Mouse (Mus musculus) embryonic fibroblast, embryonic 13.5 days (primary cell): Measurements from ENCODE around the gene Ptpn4. TPM values are rescaled to one million over a fixed set of nuclear protein-coding genes. Genes with fewer than 3 reads are reported as not detected.

Experiments
- H3K27ac ChIP-seq: 2 replicates; pipeline ENCODE4 v1.5.1; 2012; ENCODE audit warnings: low read length, control low read depth, inconsistent platforms; ENCODE audit not compliant: insufficient read depth
- H3K4me1 ChIP-seq: 2 replicates; pipeline ENCODE4 v1.6.1; 2011; ENCODE audit warnings: low read length; ENCODE audit not compliant: control insufficient read depth, insufficient read depth
- H3K4me3 ChIP-seq: 2 replicates; pipeline ENCODE4 v1.5.1; 2011; ENCODE audit warnings: mild to moderate bottlenecking, control low read depth, low read length; ENCODE audit not compliant: insufficient read depth
- CTCF ChIP-seq: IDR thresholded peaks from 2 replicates; pipeline ENCODE4 v1.5.1; 2011; ENCODE audit warnings: mild to moderate bottlenecking, control low read depth, low read length, moderate library complexity, borderline replicate concordance; ENCODE audit not compliant: insufficient read depth
- POLR2A ChIP-seq: IDR thresholded peaks from 2 replicates; pipeline ENCODE4 v1.6.1; 2011; ENCODE audit warnings: low read depth, mild to moderate bottlenecking, control low read depth, low read length, moderate library complexity
- polyA plus RNA-seq: library from polyadenylated mRNA; stranded (reverse); fragments of >200 nt; gene quantifications from 2 replicates; pipeline ENCODE4 v1.2.4, GENCODE M21; 2011; ENCODE audit warnings: low read depth; ENCODE audit not compliant: missing spikeins, insufficient read length

Ptpn4 gene
- polyA plus RNA-seq, 1 experiment, result 7.3 TPM

DNA sequence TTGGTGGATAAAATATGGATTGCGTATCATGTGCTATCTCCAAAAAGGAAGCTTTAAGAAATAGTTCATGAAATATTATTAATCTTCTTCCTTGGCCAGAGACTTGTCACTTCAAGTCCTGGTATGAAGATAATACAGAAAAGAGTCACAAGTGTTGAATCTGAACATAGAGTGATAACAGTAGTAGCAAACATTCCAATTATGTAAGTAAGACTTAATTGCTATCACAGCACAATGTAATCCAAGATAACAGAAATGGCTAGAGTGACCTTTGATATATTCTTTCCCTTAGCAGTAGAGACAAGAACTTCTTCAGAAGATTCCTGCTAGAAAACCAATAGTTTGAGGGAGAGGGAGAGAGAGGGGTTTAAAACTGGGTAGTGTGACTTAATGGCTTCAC lies 140.6 kb downstream of the Ptpn4 start:
- Histone ChIP-seq H3K4me1 (no peaks in the 10 kb centered on the region), H3K27ac (no peak overlapping the region), H3K4me3 (no peak overlapping the region)
- TF ChIP-seq POLR2A (no peak), CTCF (no peak)

DNA sequence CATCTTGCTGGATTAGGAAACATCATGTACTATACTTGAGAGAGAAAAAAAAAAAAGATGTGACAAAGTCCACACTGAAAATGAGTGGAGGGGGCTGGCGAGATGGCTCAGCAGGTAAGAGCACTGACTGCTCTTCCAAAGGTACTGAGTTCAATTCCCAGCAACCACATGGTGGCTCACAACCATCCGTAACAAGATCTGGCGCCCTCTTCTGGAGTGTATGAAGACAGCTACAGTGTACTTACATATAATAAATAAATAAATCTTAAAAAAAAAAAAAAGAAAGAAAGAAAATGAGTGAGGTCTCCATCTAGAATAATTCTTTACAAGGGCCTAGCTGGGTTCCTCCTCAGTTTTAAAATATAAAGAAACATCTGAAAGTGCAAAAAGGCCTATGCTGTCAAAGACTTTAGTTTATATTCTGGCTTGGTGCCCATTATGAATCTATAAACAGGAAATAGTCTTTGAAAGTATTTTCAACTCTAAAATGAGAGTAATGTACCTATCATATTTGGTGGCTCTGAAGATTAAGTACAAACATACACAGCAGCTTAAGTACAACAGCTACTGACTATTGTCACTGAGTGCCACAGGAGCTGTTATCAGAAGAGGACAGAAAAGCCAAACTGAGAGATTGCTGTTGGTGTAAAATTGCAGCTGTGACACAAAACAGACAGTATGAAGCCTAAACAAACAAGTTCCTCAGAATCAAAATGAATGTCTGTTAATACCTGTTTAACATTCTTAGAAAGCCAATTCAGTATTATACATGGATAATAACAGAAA lies 151.4 kb downstream of the Ptpn4 start:
- TF ChIP-seq CTCF, result no peak
- TF ChIP-seq POLR2A, result no peak
- no peaks in the 10 kb centered on the region for H3K4me1 ChIP-seq
- no peak overlapping the region for H3K27ac ChIP-seq
- H3K4me3 ChIP-seq, result no peak overlapping the region

DNA sequence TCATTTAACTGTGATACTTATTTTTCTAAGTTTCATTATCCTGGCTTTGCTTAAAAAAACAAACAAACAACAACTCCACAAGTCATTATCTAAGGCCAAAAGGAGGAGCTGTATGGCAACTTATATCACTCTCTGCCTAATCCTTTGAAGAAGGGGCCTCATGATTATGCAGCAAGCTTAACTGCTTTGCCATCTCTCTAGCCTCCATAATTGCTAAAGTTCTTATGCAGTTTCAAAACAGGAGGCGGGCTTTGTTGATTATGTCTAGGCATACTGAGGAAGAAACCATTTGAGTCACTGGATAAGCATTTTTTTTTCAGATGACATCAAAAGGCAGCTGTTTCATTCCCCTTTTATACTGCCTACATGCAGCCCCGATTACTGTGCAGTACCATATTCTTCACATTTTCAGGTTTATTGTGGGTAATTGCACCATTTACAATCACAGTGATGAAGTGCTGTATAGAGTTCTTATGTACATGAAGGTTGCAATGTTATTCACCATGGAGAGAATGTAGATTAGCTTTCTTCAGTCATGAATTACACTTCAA lies 155.7 kb downstream of the Ptpn4 start:
- Histone ChIP-seq H3K4me1 (no peaks in the 10 kb centered on the region), H3K27ac (no peak overlapping the region), H3K4me3 (no peak overlapping the region)
- TF ChIP-seq POLR2A (no peak), CTCF (no peak)

DNA sequence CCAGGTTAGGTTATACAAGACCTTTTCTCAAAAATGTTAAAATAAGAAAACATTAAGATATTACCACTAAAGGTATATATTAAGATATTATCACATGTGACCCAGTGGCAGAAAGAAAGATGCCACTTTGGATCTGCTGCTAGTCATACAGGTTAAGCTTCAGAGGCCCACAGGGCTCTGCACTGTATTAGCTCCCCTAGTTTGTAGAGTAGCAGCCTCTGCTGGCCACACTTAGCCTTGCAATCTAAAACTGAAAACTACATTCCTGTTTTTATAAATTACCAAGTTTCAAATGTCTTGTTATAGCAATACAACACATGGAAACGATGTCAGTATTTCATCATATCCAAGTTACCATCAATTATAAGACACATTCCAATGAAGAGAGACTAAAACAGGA lies 162.4 kb downstream of the Ptpn4 start:
- Histone ChIP-seq H3K4me1 (no peaks in the 10 kb centered on the region), H3K27ac (no peak overlapping the region), H3K4me3 (no peak overlapping the region)
- TF ChIP-seq POLR2A (no peak), CTCF (no peak)

DNA sequence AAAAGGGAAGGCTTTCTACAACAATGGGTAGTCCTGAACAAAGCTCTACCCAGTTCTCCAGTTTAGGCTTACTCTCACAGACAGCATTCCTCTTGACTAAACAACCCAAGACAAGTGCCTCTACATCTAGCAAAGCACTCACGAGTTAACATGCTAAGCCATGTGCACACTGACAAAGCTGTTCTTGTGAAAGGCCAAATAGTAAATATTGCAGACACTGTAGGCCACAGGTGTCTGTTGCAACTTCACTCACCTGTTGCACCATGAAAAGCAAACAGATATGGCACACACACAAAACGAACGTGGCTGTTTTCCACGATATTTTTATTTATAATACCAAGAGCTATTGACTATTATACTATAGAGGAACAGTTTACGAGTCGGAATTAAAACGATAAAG lies 170.5 kb downstream of the Ptpn4 start:
- TF ChIP-seq CTCF (no peak), POLR2A (no peak)
- Histone ChIP-seq H3K4me3 (no peak overlapping the region), H3K4me1 (no peaks in the 10 kb centered on the region), H3K27ac (no peak overlapping the region)

DNA sequence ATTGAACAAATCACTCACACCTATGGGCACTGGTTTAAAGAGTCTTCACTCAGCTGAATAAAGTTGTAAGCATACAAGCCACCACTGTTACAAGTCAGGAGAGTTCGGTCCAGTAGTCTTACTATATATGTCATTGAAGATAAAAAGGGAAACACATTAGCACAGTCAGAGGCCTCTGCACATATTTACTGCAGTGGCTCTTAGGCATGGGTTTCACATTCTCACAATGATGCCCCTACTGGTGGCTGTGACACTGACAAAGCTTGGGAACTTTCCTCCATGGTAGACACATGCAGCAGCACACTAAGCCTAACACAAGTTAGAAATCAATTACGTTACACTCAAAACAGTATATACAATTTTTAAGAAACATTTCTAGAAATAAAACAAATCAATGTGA lies 183.1 kb downstream of the Ptpn4 start:
- H3K4me3 ChIP-seq, result no peak overlapping the region
- H3K4me1 ChIP-seq, result no peaks in the 10 kb centered on the region
- TF ChIP-seq POLR2A (no peak), CTCF (no peak)
- no peak overlapping the region for H3K27ac ChIP-seq

DNA sequence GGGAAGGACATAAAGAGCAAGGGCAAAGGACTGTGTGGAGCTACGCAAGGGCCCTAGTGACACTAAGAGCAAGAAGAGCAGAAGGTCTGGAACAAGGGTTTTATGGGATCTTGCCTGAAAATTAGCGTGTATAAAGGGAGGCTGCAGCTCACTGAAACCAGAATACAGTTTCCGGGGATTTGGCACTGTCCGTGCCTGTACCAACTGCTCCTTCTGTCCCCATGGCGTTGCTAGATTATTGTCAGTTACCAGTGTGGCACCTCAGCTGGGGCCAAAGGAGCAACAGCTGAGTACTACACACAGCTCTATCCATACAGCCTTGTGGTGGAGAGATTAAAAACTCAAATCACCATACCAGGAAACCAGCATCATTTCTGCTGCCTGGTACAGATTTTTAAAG lies 187.0 kb downstream of the Ptpn4 start:
- no peak for TF ChIP-seq POLR2A
- TF ChIP-seq CTCF, result no peak
- no peaks in the 10 kb centered on the region for H3K4me1 ChIP-seq
- H3K4me3 ChIP-seq, result no peak overlapping the region
- H3K27ac ChIP-seq, result no peak overlapping the region

DNA sequence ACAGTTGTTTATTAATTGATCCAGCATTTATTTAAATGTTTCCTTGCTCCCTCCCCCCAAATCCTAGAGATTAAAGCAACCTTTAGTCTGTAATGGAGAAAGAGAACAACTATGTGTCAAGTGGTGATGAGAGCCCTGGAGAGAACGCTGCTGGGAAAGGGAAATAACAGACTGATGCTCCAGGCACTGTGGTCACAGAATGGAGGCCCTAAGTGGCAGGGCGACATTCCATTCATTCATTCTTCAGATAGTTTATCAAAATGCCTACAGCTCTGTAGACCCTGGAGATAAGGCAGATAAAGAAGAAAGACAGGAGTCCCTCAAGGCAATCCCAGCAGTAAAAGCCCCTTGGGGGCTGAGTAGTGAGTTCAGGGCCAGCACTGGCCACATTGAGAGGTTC lies 187.8 kb downstream of the Ptpn4 start:
- H3K4me1 ChIP-seq, result no peaks in the 10 kb centered on the region
- no peak overlapping the region for H3K4me3 ChIP-seq
- no peak for TF ChIP-seq POLR2A
- no peak for TF ChIP-seq CTCF
- no peak overlapping the region for H3K27ac ChIP-seq

DNA sequence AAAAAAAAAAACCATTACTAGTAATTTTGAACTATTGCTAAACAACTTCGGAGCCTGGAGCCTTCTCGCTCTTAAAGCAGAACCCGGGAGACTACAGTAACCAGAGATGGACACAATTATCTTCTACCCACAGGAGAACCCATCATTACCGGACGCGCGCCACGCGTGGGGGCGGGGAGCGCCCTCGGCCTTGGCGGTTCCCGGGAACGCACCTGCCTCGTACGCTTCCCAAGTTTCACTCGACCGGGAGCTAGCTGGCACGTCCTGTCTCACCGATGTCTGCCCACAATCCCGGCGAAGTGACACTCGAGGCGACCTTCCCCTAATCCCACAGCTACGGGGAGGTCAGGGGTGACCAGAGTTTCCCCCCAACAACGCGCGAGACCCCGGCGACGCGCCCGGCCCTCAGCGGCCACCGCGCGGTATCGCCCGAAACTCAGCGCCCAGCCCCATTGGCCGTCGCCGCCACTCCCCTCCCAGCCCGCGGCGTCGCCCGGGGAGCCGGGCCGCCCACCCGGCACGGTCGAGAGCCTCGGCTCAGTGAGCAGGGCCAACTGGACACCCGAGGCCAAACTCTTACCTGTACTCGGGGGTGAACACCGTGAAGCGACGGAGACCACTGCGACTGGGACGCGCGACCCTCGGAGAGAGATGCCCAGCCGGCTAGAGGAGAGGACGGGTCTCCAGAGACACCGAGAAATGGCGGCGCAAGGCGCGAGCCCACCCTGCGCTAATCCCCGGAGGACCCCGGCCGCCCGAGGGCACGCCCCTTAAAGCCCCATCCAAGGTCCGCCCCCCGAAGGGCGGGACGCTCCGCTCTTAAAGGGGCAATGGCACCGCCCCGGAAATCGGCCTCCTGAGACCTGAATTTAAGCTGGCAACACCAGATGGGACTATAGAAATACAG lies 189.0 kb downstream of the Ptpn4 start, which contains the start of gene Epb41l5:
Gene Epb41l5, minus strand, starts transcription at position 796 of the 907 bp plus-strand sequence.
- TF ChIP-seq POLR2A (peak; percentile 23; the same call in 1 of the 2 replicates), CTCF (no peak)
- Histone ChIP-seq H3K27ac (no peak within 1 kb of the TSS), H3K4me1 (no peaks in the 10 kb centered on the region), H3K4me3 (peak within 1 kb of the TSS; percentile 89)

DNA sequence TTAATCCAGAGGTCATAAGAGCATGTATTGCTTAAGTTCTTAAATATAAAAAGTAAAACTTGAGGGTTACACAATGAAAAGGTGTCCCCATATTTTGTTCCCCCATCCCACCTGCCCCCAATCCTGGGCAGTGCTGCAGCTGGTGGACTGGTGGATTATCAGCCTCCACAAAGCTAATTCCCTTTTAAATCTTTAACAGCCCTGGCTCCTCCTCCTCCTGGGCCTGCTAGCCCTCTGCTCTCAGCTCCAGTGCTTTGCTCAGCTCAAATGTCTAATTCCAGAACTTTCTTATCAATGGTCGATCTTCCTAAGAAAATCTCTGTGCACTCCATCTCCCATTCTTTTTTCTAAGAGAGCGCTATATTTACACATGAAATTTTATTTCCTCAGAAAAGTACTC lies 191.1 kb downstream of the Ptpn4 start:
- no peak for TF ChIP-seq CTCF
- no peak for TF ChIP-seq POLR2A
- H3K4me1 ChIP-seq, result no peaks in the 10 kb centered on the region
- no peak overlapping the region for H3K4me3 ChIP-seq
- H3K27ac ChIP-seq, result no peak overlapping the region

DNA sequence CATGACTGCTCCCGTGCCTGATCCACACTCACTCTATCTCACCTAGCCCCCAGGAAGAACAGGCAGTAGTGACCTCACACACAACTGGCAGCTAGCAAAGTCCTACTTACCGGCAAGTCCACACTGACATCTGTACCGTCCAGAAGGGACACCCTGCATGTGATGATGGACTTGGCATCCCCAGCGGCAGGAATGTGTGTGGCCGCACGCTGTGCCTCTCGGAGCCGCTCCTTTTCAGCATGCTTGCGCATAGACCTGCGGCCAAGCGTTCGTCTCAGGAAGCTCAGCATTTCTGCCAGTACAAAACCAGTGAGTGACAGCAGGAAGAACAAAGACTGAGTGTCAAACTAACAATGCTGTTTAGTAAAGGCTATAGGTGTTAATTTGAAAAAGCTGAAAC lies 195.0 kb downstream of the Ptpn4 start:
- no peak overlapping the region for H3K4me3 ChIP-seq
- TF ChIP-seq CTCF (no peak), POLR2A (no peak)
- no peaks in the 10 kb centered on the region for H3K4me1 ChIP-seq
- no peak overlapping the region for H3K27ac ChIP-seq
